Mouse (Mus musculus) heart, postnatal 0 days (tissue): ENCODE data around the gene Prpf3. TPM values are rescaled to one million over a fixed set of nuclear protein-coding genes. Genes with fewer than 3 reads are reported as not detected.
A peak's percentile ranks its signal among the peaks of the same experiment; 100 is the strongest.
"Not testable (repeated sequence)": the region's sequence is repeated elsewhere in the genome, so short reads cannot be mapped to it uniquely, and the experiment has no call there.

Experiments used
- ATAC-seq: fragments of 200-750 bp; cut with Nextera tagmentation; 2 replicates; pipeline ENCODE4 v1.8.0; 2017; ENCODE audit warnings: low read depth, moderate number of reproducible peaks, moderate library complexity; ENCODE audit not compliant: insufficient read depth
- DNase-seq: peaks from one replicate; pipeline ENCODE4 v3.0.0-alpha.2; 2016; ENCODE audit warnings: low spot score
- H3K27ac ChIP-seq: fragments of 300-500 bp; sonication (generic); 2 replicates; pipeline ENCODE4 v1.5.1; 2014; ENCODE audit warnings: low read depth, mild to moderate bottlenecking
- H3K27me3 ChIP-seq: fragments of 300-500 bp; sonication (generic); 2 replicates; pipeline ENCODE4 v1.6.1; 2014; ENCODE audit warnings: low read length, mixed read lengths; ENCODE audit not compliant: control insufficient read depth, insufficient read depth
- H3K36me3 ChIP-seq: fragments of 300-500 bp; sonication (generic); replicated peaks from 2 replicates; pipeline ENCODE4 v1.6.1; 2014; ENCODE audit warnings: low read length, mixed read lengths; ENCODE audit not compliant: control insufficient read depth, insufficient read depth
- H3K4me1 ChIP-seq: fragments of 300-500 bp; sonication (generic); 2 replicates; pipeline ENCODE4 v1.6.1; 2014; ENCODE audit warnings: antibody characterized with exemption; ENCODE audit not compliant: control insufficient read depth, insufficient read depth
- H3K4me2 ChIP-seq: fragments of 300-500 bp; sonication (generic); 2 replicates; pipeline ENCODE4 v1.6.1; 2014; ENCODE audit warnings: low read depth, mild to moderate bottlenecking, low read length, moderate library complexity
- H3K4me3 ChIP-seq: fragments of 300-500 bp; sonication (generic); 2 replicates; pipeline ENCODE4 v1.5.1; 2014; ENCODE audit warnings: low read depth, low read length
- H3K9ac ChIP-seq: fragments of 300-500 bp; sonication (generic); replicated peaks from 2 replicates; pipeline ENCODE4 v1.6.1; 2014; ENCODE audit warnings: low read depth, low read length, mixed read lengths
- H3K9me3 ChIP-seq: fragments of 300-500 bp; sonication (generic); replicated peaks from 2 replicates; pipeline ENCODE4 v1.6.1; 2016; ENCODE audit warnings: low read length; ENCODE audit not compliant: control insufficient read depth
- CTCF ChIP-seq: IDR thresholded peaks from 2 replicates; pipeline ENCODE4 v1.5.1; 2016; ENCODE audit warnings: antibody characterized with exemption, control low read depth, low read depth
- EP300 ChIP-seq: IDR thresholded peaks from 2 replicates; pipeline ENCODE4 v1.6.1; 2016; ENCODE audit warnings: antibody characterized with exemption, low read depth
- WGBS: fragments of 180-500 bp; shearing (Covaris S2); extraction: QIAGEN DNeasy Blood & Tissue Kit; methylation state at CpG from one replicate; pipeline ENCODE4 v1.1.7; 2014; 5-methylcytosine and 5-hydroxymethylcytosine counted together
- polyA plus RNA-seq: library from polyadenylated mRNA; unstranded; fragments of >200 nt; fragmentation: Nextera tagmentation; extraction: Ambion mirVana; gene quantifications from 2 replicates; pipeline ENCODE4 v1.2.1, GENCODE M21; 2015
- total RNA-seq: library from RNA; depleted of rRNA; stranded (reverse); fragments of >200 nt; gene quantifications from 2 replicates; pipeline ENCODE4 v1.2.3, GENCODE M21; 2014; ENCODE audit warnings: low replicate concordance

The Prpf3 gene
- total and polyA plus RNA-seq, 2 experiments from 2014 or later = 6.0 to 16.3 TPM

GRCm38 (mm10) chr3:95816681-95817080 lies 39.0 kb downstream of the Prpf3 start:
- H3K9me3 ChIP-seq = no peaks in the 10 kb centered on the region
- ATAC-seq (no peak), DNase-seq (no peak)
- no peak for TF ChIP-seq EP300
- no peak for TF ChIP-seq CTCF
- H3K4me2 ChIP-seq = peak overlapping the region; percentile 23; the same call in 1 of the 2 replicates
- no peak overlapping the region for H3K9ac ChIP-seq
- WGBS = 86% methylated on average over 3 of the region's 3 CpGs
- no peak overlapping the region for H3K4me3 ChIP-seq
- no peaks in the 10 kb centered on the region for H3K36me3 ChIP-seq
- H3K4me1 ChIP-seq = peaks cover 20% of the 10 kb centered on the region
- H3K27me3 ChIP-seq = no peaks in the 10 kb centered on the region
- H3K27ac ChIP-seq = no peak overlapping the region

GRCm38 (mm10) chr3:95808384-95808783 lies 47.3 kb downstream of the Prpf3 start:
- Histone ChIP-seq H3K27me3 (no peaks in the 10 kb centered on the region), H3K4me3 (no peak overlapping the region), H3K9ac (no peak overlapping the region), H3K27ac (no peak overlapping the region), H3K4me2 (no peak overlapping the region), H3K9me3 (no peaks in the 10 kb centered on the region), H3K4me1 (0 out of 2 replicates have a peak, but pooled peaks cover 5% of the 10 kb centered on the region), H3K36me3 (peaks cover 11% of the 10 kb centered on the region)
- no peak for TF ChIP-seq CTCF
- no peak for TF ChIP-seq EP300
- ATAC-seq (no peak), DNase-seq (no peak)
- 24% methylated on average over 2 of the region's 2 CpGs for WGBS

- H3K4me2 ChIP-seq, ATAC-seq, H3K4me1 ChIP-seq, H3K9me3 ChIP-seq, H3K9ac ChIP-seq, DNase-seq, H3K27me3 ChIP-seq, H3K4me3 ChIP-seq, H3K27ac ChIP-seq: not testable (repeated sequence)
- WGBS = 96% methylated on average over 3 of the region's 6 CpGs
- peaks cover 11% of the 10 kb centered on the region for H3K36me3 ChIP-seq
These were observed 48.1 kb downstream of the Prpf3 start for GRCm38 (mm10) chr3:95807630-95808029.

GRCm38 (mm10) chr3:95806677-95807076 lies 49.0 kb downstream of the Prpf3 start:
- Histone ChIP-seq H3K27me3 (no peaks in the 10 kb centered on the region), H3K36me3 (peaks cover 11% of the 10 kb centered on the region), H3K4me1 (0 out of 2 replicates have a peak, but pooled peaks cover 5% of the 10 kb centered on the region), H3K4me2 (no peak overlapping the region), H3K27ac (no peak overlapping the region), H3K9me3 (no peaks in the 10 kb centered on the region), H3K4me3 (no peak overlapping the region), H3K9ac (no peak overlapping the region)
- WGBS = 25% methylated on average over 1 of the region's 1 CpGs
- TF ChIP-seq CTCF = no peak
- no peak for TF ChIP-seq EP300
- ATAC-seq (no peak), DNase-seq (no peak)

GRCm38 (mm10) chr3:95803851-95804250 lies 51.8 kb downstream of the Prpf3 start:
- ATAC-seq = no peak
- Histone ChIP-seq H3K4me2 (no peak overlapping the region), H3K4me1 (0 out of 2 replicates have a peak, but pooled peaks cover 5% of the 10 kb centered on the region), H3K27ac (no peak overlapping the region), H3K4me3 (no peak overlapping the region), H3K27me3 (no peaks in the 10 kb centered on the region), H3K36me3 (peaks cover 11% of the 10 kb centered on the region), H3K9me3 (no peaks in the 10 kb centered on the region), H3K9ac (no peak overlapping the region)
- no peak for DNase-seq
- TF ChIP-seq EP300 = no peak
- no peak for TF ChIP-seq CTCF
- WGBS = 90% methylated on average over 4 of the region's 4 CpGs

GRCm38 (mm10) chr3:95798756-95799155 lies 56.9 kb downstream of the Prpf3 start:
- Histone ChIP-seq H3K9me3 (no peaks in the 10 kb centered on the region), H3K4me3 (no peak overlapping the region), H3K27ac (no peak overlapping the region), H3K4me1 (no peaks in the 10 kb centered on the region), H3K27me3 (no peaks in the 10 kb centered on the region), H3K4me2 (no peak overlapping the region), H3K9ac (no peak overlapping the region), H3K36me3 (no peaks in the 10 kb centered on the region)
- TF ChIP-seq CTCF (no peak), EP300 (no peak)
- WGBS = 76% methylated on average over 4 of the region's 4 CpGs
- no peak for DNase-seq
- no peak for ATAC-seq
